Mouse (Mus musculus) limb, embryonic 11.5 days (tissue): ENCODE data around the gene Rasgrp3. TPM values are rescaled to one million over a fixed set of nuclear protein-coding genes. Genes with fewer than 3 reads are reported as not detected.

Source experiments
- ATAC-seq: fragments of 200-750 bp; cut with Nextera tagmentation; 2 replicates; pipeline ENCODE4 v1.8.0; 2017; ENCODE audit warnings: low read depth; ENCODE audit not compliant: insufficient number of reproducible peaks, low FRiP score, low TSS enrichment
- DNase-seq: peaks from one replicate; pipeline ENCODE4 v3.0.0-alpha.2; 2015; ENCODE audit warnings: low spot score
- H3K27ac ChIP-seq: fragments of 300-500 bp; sonication (generic); replicated peaks from 2 replicates; pipeline ENCODE4 v1.5.1; 2014; ENCODE audit warnings: low read depth, mild to moderate bottlenecking, low read length
- H3K27me3 ChIP-seq: fragments of 300-500 bp; sonication (generic); 2 replicates; pipeline ENCODE4 v1.6.1; 2014; ENCODE audit warnings: mild to moderate bottlenecking, low read length, mixed read lengths; ENCODE audit not compliant: control insufficient read depth, insufficient read depth
- H3K36me3 ChIP-seq: fragments of 300-500 bp; sonication (generic); 2 replicates; pipeline ENCODE4 v1.6.1; 2014; ENCODE audit warnings: mild to moderate bottlenecking, low read length, moderate library complexity, mixed read lengths; ENCODE audit not compliant: control insufficient read depth, insufficient read depth
- H3K4me1 ChIP-seq: fragments of 300-500 bp; sonication (generic); 2 replicates; pipeline ENCODE4 v1.6.1; 2014; ENCODE audit warnings: low read length, mixed read lengths; ENCODE audit not compliant: control insufficient read depth, insufficient read depth
- H3K4me2 ChIP-seq: fragments of 300-500 bp; sonication (generic); 2 replicates; pipeline ENCODE4 v1.6.1; 2014; ENCODE audit warnings: low read depth, mild to moderate bottlenecking, moderate library complexity; ENCODE audit not compliant: severe bottlenecking
- H3K4me3 ChIP-seq: fragments of 300-500 bp; sonication (generic); 2 replicates; pipeline ENCODE4 v1.5.1; 2014; ENCODE audit warnings: low read depth, low read length
- H3K9ac ChIP-seq: fragments of 300-500 bp; sonication (generic); 2 replicates; pipeline ENCODE4 v1.6.1; 2014; ENCODE audit warnings: mild to moderate bottlenecking, low read length
- H3K9me3 ChIP-seq: fragments of 300-500 bp; sonication (generic); 2 replicates; pipeline ENCODE4 v1.6.1; 2016; ENCODE audit warnings: low read length; ENCODE audit not compliant: control insufficient read depth
- WGBS: fragments of 180-500 bp; shearing (Covaris S2); extraction: QIAGEN DNeasy Blood & Tissue Kit; methylation state at CpG from one replicate; pipeline ENCODE4 v1.1.7; 2014; 5-methylcytosine and 5-hydroxymethylcytosine counted together
- polyA plus RNA-seq: library from polyadenylated mRNA; unstranded; fragments of >200 nt; fragmentation: Nextera tagmentation; extraction: Ambion mirVana; gene quantifications from 2 replicates; pipeline ENCODE4 v1.2.1, GENCODE M21; 2014

The Rasgrp3 gene
- polyA plus RNA-seq, 1 experiment from 2014 or later: 9.5 TPM

GRCm38 (mm10) chr17:75532469-75532986, 96.8 kb downstream of the Rasgrp3 start:
- DNase-seq (no peak), ATAC-seq (no peak)
- Histone ChIP-seq H3K36me3 (peaks cover 3% of the 10 kb centered on the region; the same call in 1 of the 2 replicates), H3K4me1 (no peaks in the 10 kb centered on the region), H3K9ac (no peak overlapping the region), H3K4me2 (no peak overlapping the region), H3K4me3 (no peak overlapping the region), H3K9me3 (no peaks in the 10 kb centered on the region), H3K27me3 (no peaks in the 10 kb centered on the region), H3K27ac (no peak overlapping the region)
- 76% methylated on average over 6 of the region's 6 CpGs for WGBS

DNA sequence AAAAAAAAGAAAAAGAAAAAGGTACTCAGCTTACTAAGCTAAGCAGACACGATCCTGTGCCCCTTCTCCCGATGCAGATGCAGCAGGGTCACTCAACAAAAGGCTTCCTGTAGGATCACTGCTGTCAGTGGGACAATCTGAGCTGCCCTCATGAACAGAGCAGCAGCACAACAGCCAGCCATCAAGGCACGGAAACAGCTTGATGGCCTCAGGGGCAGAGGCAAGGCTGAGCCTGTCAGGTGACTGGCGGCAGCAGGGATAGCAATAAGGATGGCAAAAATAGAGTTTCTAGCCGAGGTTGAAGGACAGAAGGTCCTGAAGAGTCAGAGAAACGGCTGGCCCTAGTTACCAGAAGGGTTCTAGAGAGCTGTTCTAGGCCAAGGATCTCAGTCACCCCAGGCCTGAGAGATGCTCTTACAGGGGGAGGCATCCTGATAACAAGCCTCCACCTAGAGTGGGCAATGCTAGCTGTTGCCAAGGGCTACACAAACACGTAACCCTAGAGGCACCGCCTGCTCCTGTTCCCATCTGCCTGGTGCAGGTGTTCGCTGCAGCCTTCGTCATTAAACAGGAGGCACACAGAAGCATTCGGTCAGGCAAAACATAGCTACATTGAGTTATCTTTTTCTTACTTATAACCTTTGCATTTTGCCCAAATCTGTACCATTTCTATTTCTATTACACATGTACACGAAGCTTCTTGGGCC, 98.8 kb downstream of the Rasgrp3 start:
- Histone ChIP-seq H3K27ac (no peak overlapping the region), H3K9me3 (no peaks in the 10 kb centered on the region), H3K4me3 (no peak overlapping the region), H3K9ac (no peak overlapping the region), H3K4me2 (no peak overlapping the region), H3K27me3 (no peaks in the 10 kb centered on the region), H3K4me1 (no peaks in the 10 kb centered on the region), H3K36me3 (no peaks in the 10 kb centered on the region; the same call in none of the 2 replicates)
- no peak for ATAC-seq
- DNase-seq: no peak
- WGBS: 76% methylated on average over 12 of the region's 12 CpGs

DNA sequence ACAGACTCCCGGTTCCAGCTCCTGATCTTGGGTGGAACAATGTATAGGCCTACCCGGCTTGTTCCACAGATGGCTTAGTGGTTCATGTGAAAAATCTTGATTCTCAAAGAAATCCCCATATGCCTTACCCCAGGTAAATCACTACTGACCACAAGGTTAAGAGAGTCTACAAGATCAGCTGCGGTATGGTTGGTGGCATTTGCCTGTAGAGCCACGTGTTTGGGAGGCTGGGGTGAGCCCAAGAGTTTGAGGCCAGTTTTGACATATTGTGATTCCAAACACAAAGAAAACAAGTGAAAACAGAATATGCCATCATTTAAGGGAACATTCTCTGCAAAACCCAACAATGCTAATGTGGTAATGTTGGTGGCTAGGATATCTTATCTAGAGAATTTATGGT, 99.9 kb downstream of the Rasgrp3 start:
- no peak overlapping the region for H3K4me3 ChIP-seq
- H3K36me3 ChIP-seq: no peaks in the 10 kb centered on the region; the same call in 1 of the 2 replicates
- no peak overlapping the region for H3K9ac ChIP-seq
- no peak for DNase-seq
- no peak overlapping the region for H3K4me2 ChIP-seq
- H3K27me3 ChIP-seq: no peaks in the 10 kb centered on the region
- no peak overlapping the region for H3K27ac ChIP-seq
- ATAC-seq: no peak
- H3K9me3 ChIP-seq: no peaks in the 10 kb centered on the region
- no peaks in the 10 kb centered on the region for H3K4me1 ChIP-seq
- 95% methylated on average over 4 of the region's 4 CpGs for WGBS

DNA sequence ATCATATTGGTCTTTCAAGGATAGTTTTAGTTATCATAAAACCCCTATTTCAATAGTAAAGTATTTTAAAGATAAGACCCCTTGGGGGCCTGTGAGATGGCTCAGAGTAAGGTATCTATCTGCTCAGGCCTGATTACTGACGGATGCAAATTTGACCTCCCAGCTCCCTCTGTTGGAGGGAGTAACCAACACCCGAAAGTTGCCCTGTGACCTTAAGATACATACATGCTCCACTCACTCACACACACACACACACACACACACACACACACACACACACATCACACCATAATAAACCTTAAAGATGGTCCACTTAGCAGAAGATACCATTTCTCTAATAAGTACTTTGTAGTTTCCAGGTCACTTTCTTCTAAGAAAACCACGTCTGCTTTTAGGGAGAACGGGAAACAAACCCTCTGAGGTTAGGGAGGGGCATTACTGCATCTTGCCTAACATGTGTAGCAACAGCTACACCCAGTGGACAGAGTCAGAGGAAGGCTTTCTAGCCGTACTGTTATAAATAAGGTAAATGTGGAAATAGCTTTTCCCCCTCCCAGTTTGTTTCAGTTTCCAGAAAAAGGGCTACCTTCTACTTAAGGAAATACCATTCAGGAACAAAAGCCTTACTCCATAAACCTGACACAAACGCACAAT, 100.8 kb downstream of the Rasgrp3 start:
- Histone ChIP-seq H3K27ac (no peak overlapping the region), H3K4me1 (no peaks in the 10 kb centered on the region), H3K4me2 (no peak overlapping the region), H3K36me3 (no peaks in the 10 kb centered on the region; the same call in 1 of the 2 replicates), H3K4me3 (no peak overlapping the region), H3K9me3 (no peaks in the 10 kb centered on the region), H3K27me3 (no peaks in the 10 kb centered on the region), H3K9ac (no peak overlapping the region)
- DNase-seq (peak; percentile 45), ATAC-seq (no peak)
- WGBS: 50% methylated on average over 6 of the region's 6 CpGs

DNA sequence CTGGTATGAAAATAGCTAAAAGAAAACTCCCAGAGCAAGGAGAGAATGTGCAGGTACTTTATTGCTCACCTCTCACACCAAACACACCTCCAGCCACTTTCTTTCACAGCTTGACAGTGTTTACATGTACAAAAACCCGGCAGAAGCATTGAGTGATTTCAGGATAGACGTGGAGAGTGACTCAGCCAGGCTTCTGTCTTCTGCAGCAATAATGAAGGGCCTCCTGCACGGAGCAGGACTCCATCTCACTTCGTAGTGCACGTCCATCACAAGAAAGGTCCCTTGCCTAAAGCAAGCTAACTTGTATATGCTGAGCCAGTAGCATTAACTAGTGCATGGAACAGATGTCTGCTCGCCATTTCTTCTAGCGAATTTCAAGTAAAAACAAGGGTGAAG, 101.4 kb downstream of the Rasgrp3 start:
- 90% methylated on average over 7 of the region's 7 CpGs for WGBS
- H3K4me3 ChIP-seq: no peak overlapping the region
- H3K9me3 ChIP-seq: no peaks in the 10 kb centered on the region
- H3K27ac ChIP-seq: no peak overlapping the region
- no peaks in the 10 kb centered on the region for H3K4me1 ChIP-seq
- no peak for DNase-seq
- no peak overlapping the region for H3K4me2 ChIP-seq
- no peaks in the 10 kb centered on the region; the same call in 1 of the 2 replicates for H3K36me3 ChIP-seq
- ATAC-seq: no peak
- H3K27me3 ChIP-seq: no peaks in the 10 kb centered on the region
- no peak overlapping the region for H3K9ac ChIP-seq

GRCm38 (mm10) chr17:75538431-75538830, 102.7 kb downstream of the Rasgrp3 start:
- ATAC-seq: no peak
- H3K36me3 ChIP-seq: no peaks in the 10 kb centered on the region; the same call in 1 of the 2 replicates

DNA sequence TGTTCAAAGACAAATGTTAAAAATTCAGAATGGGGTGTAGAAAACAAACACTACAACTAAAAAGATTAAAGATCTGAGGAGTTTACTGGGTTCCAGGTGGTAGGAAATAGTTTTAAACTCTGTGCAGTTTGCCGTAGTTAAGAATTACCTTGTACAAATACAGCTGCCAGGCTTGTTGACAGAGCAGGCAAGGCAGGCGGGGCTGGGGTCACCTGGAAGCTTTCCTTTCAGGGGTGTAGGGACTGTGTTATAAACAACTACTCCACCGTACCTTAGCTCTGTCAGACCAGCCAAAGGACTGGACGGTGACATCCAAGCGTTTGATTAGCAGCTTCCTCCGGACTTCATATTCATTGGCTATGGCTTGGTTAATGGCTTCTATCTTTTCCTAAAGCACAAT, 103.4 kb downstream of the Rasgrp3 start:
- 92% methylated on average over 6 of the region's 6 CpGs for WGBS
- H3K36me3 ChIP-seq: no peaks in the 10 kb centered on the region; the same call in 1 of the 2 replicates

More at GRCm38 (mm10) chr17:75538431-75538830, 102.7 kb downstream of the Rasgrp3 start:
- WGBS: 96% methylated on average over 12 of the region's 12 CpGs
- Histone ChIP-seq H3K27ac (no peak overlapping the region), H3K27me3 (no peaks in the 10 kb centered on the region), H3K4me1 (no peaks in the 10 kb centered on the region), H3K4me3 (no peak overlapping the region), H3K9ac (no peak overlapping the region), H3K4me2 (no peak overlapping the region), H3K9me3 (no peaks in the 10 kb centered on the region)
- DNase-seq: no peak

DNA sequence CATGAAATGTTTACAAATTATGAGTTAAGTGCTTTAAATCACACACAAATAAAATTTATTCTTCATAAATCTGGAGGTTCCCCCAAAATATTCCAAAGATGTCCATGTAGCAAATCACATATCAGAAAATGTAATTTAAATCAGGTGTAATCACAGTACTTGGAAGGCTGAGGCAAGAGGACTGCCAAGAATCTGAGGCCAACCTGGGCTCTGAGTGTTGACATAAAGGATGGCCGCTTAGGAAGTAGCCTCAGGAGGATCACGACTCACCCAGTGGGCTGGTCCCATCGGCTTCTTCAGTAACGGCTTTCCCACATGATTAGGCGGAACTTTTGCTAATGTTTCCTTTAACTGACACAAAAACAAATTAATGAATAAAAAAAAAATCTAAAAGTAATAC, 104.1 kb downstream of the Rasgrp3 start:
- ATAC-seq (no peak), DNase-seq (no peak)
- Histone ChIP-seq H3K9ac (no peak overlapping the region), H3K4me1 (no peaks in the 10 kb centered on the region), H3K4me2 (no peak overlapping the region), H3K27ac (no peak overlapping the region), H3K27me3 (no peaks in the 10 kb centered on the region), H3K36me3 (no peaks in the 10 kb centered on the region; the same call in 1 of the 2 replicates), H3K4me3 (no peak overlapping the region), H3K9me3 (no peaks in the 10 kb centered on the region)
- WGBS: 90% methylated on average over 5 of the region's 5 CpGs

More for the DNA sequence above, 103.4 kb downstream of the Rasgrp3 start:
- H3K4me1 ChIP-seq: no peaks in the 10 kb centered on the region
- ATAC-seq (no peak), DNase-seq (no peak)
- no peak overlapping the region for H3K4me2 ChIP-seq
- H3K4me3 ChIP-seq: no peak overlapping the region
- H3K27ac ChIP-seq: no peak overlapping the region
- H3K27me3 ChIP-seq: no peaks in the 10 kb centered on the region
- no peak overlapping the region for H3K9ac ChIP-seq
- H3K9me3 ChIP-seq: no peaks in the 10 kb centered on the region
